Mouse (Mus musculus) midbrain, embryonic 10.5 days (tissue): Measurements from ENCODE around the gene Col9a1. TPM values are rescaled to one million over a fixed set of nuclear protein-coding genes. Genes with fewer than 3 reads are reported as not detected.

Experiments
- DNase-seq: peaks from one replicate; pipeline ENCODE4 v3.0.0-alpha.2; 2017; ENCODE audit warnings: low spot score
- H3K27ac ChIP-seq: fragments of 300-500 bp; sonication (generic); replicated peaks from 2 replicates; pipeline ENCODE4 v1.5.1; 2016; ENCODE audit warnings: mild to moderate bottlenecking
- H3K27me3 ChIP-seq: fragments of 300-500 bp; sonication (generic); 2 replicates; pipeline ENCODE4 v1.6.1; 2016; ENCODE audit warnings: low read depth, mild to moderate bottlenecking; ENCODE audit not compliant: poor library complexity, severe bottlenecking
- H3K36me3 ChIP-seq: fragments of 300-500 bp; sonication (generic); 2 replicates; pipeline ENCODE4 v1.6.1; 2016; ENCODE audit warnings: mild to moderate bottlenecking, moderate library complexity
- H3K4me1 ChIP-seq: fragments of 300-500 bp; sonication (generic); 2 replicates; pipeline ENCODE4 v1.6.1; 2016
- H3K4me3 ChIP-seq: fragments of 300-500 bp; sonication (generic); 2 replicates; pipeline ENCODE4 v1.5.1; 2016; ENCODE audit warnings: mild to moderate bottlenecking, moderate library complexity
- H3K9me3 ChIP-seq: fragments of 300-500 bp; sonication (generic); replicated peaks from 2 replicates; pipeline ENCODE4 v1.6.1; 2016; ENCODE audit warnings: mild to moderate bottlenecking
- WGBS: fragments of 180-500 bp; shearing (Covaris S2); methylation state at CpG from one replicate; pipeline ENCODE4 v1.1.7; 2016; 5-methylcytosine and 5-hydroxymethylcytosine counted together
- polyA plus RNA-seq: library from polyadenylated mRNA; unstranded; fragments of >200 nt; fragmentation: Nextera tagmentation; extraction: Ambion mirVana; gene quantifications from 2 replicates; pipeline ENCODE4 v1.2.1, GENCODE M21; 2016

The Col9a1 gene
- polyA plus RNA-seq, 1 experiment from 2014 or later, result 24.5 TPM

GRCm38 (mm10) chr1:24179856-24180255 is 2.4 kb downstream of the Col9a1 start:
- no peaks in the 10 kb centered on the region for H3K36me3 ChIP-seq
- 92% methylated on average over 2 of the region's 2 CpGs for WGBS
- H3K4me1 ChIP-seq, result no peaks in the 10 kb centered on the region
- no peaks in the 10 kb centered on the region for H3K27me3 ChIP-seq
- H3K27ac ChIP-seq, result no peak overlapping the region
- no peak for DNase-seq
- H3K4me3 ChIP-seq, result no peak overlapping the region
- H3K9me3 ChIP-seq, result no peaks in the 10 kb centered on the region

- Histone ChIP-seq H3K4me1 (no peaks in the 10 kb centered on the region), H3K9me3 (no peaks in the 10 kb centered on the region), H3K4me3 (no peak overlapping the region), H3K27me3 (no peaks in the 10 kb centered on the region), H3K36me3 (no peaks in the 10 kb centered on the region), H3K27ac (no peak overlapping the region)
- WGBS, result 90% methylated on average over 11 of the region's 11 CpGs
- DNase-seq, result no peak
Measured at GRCm38 (mm10) chr1:24184981-24185380, 7.6 kb downstream of the Col9a1 start.

DNA sequence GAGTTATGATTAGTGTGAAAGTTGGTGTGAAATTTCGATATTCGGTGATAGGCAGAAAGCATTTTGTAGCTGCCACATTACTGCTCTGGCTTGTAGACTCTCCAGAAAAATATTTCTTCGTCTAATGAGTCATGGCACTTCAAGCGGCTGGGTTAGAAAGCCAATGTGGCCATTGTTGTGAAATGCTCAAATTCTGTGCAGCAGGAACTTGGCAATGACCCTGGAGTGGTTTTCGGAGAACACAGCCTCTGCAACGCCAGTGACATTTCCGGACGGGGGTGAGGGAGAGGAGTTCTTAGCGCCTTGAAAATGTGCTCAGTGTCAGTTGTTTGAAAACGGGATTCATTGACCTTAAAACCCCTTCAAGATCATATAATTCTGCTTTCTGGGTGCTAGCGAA is 9.6 kb downstream of the Col9a1 start:
- Histone ChIP-seq H3K9me3 (no peaks in the 10 kb centered on the region), H3K4me3 (no peak overlapping the region), H3K36me3 (no peaks in the 10 kb centered on the region), H3K4me1 (no peaks in the 10 kb centered on the region), H3K27ac (no peak overlapping the region), H3K27me3 (no peaks in the 10 kb centered on the region)
- WGBS, result 89% methylated on average over 11 of the region's 11 CpGs
- no peak for DNase-seq

GRCm38 (mm10) chr1:24191668-24192067 is 14.3 kb downstream of the Col9a1 start:
- H3K27me3 ChIP-seq, result no peaks in the 10 kb centered on the region
- H3K4me3 ChIP-seq, result no peak overlapping the region
- peaks cover 14% of the 10 kb centered on the region for H3K4me1 ChIP-seq
- 94% methylated on average over 4 of the region's 4 CpGs for WGBS
- no peaks in the 10 kb centered on the region for H3K36me3 ChIP-seq
- no peaks in the 10 kb centered on the region for H3K9me3 ChIP-seq
- H3K27ac ChIP-seq, result no peak overlapping the region
- no peak for DNase-seq

GRCm38 (mm10) chr1:24194111-24194510 is 16.7 kb downstream of the Col9a1 start:
- no peaks in the 10 kb centered on the region for H3K36me3 ChIP-seq
- 70% methylated on average over 4 of the region's 4 CpGs for WGBS
- no peak overlapping the region for H3K27ac ChIP-seq
- H3K9me3 ChIP-seq, result no peaks in the 10 kb centered on the region
- H3K4me1 ChIP-seq, result peaks cover 14% of the 10 kb centered on the region
- no peak for DNase-seq
- no peaks in the 10 kb centered on the region for H3K27me3 ChIP-seq
- H3K4me3 ChIP-seq, result no peak overlapping the region

GRCm38 (mm10) chr1:24195070-24195840 is 17.8 kb downstream of the Col9a1 start:
- no peaks in the 10 kb centered on the region for H3K27me3 ChIP-seq
- no peaks in the 10 kb centered on the region for H3K9me3 ChIP-seq
- peaks cover 14% of the 10 kb centered on the region for H3K4me1 ChIP-seq
- peak; percentile 13 for DNase-seq
- H3K27ac ChIP-seq, result no peak overlapping the region
- H3K36me3 ChIP-seq, result no peaks in the 10 kb centered on the region
- WGBS, result 49% methylated on average over 12 of the region's 12 CpGs
- H3K4me3 ChIP-seq, result peak overlapping the region; percentile 28

DNA sequence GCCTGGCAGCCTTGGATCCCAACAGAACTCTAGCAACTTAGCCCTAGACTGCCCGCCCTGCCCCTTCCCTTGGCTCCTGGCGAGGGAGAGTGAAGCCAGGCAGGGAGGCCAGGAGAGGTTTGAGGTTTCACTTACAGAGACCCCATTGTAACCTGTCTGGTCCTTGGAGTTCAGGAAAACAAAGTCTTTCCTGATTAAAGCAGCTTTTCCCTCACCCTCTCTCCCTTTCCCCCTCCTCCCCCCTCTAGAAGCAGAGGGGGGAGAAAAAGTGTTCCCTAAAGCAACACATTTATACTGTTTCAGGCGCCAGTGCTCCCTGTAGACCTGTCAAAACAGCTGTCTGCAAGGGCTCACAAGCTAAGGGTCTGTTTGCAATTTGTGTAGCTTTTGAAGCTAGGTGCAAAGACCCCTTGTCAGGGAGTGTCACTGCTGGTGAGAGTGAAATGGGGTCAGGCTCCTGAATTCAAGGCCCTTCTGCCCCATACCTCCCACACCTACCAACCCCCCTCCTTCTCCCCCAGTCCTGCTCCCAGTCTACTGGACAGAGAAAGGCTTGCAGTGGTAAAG is 18.6 kb downstream of the Col9a1 start:
- DNase-seq, result peak; percentile 18
- no peaks in the 10 kb centered on the region for H3K27me3 ChIP-seq
- no peaks in the 10 kb centered on the region for H3K36me3 ChIP-seq
- peaks cover 14% of the 10 kb centered on the region for H3K4me1 ChIP-seq
- H3K4me3 ChIP-seq, result no peak overlapping the region
- H3K9me3 ChIP-seq, result no peaks in the 10 kb centered on the region
- no peak overlapping the region for H3K27ac ChIP-seq
- WGBS, result 40% methylated on average over 3 of the region's 3 CpGs

GRCm38 (mm10) chr1:24211621-24212385 is 34.4 kb downstream of the Col9a1 start:
- no peaks in the 10 kb centered on the region for H3K27me3 ChIP-seq
- DNase-seq, result no peak
- WGBS, result 81% methylated on average over 9 of the region's 9 CpGs

GRCm38 (mm10) chr1:24219041-24219440 is 41.6 kb downstream of the Col9a1 start:
- no peak overlapping the region for H3K27ac ChIP-seq
- no peaks in the 10 kb centered on the region for H3K27me3 ChIP-seq
- H3K36me3 ChIP-seq, result no peaks in the 10 kb centered on the region
- H3K4me3 ChIP-seq, result no peak overlapping the region
- H3K4me1 ChIP-seq, result peaks cover 6% of the 10 kb centered on the region; the same call in 1 of the 2 replicates
- DNase-seq, result no peak
- H3K9me3 ChIP-seq, result no peaks in the 10 kb centered on the region
- WGBS, result 59% methylated on average over 6 of the region's 6 CpGs

More at GRCm38 (mm10) chr1:24211621-24212385, 34.4 kb downstream of the Col9a1 start:
- Histone ChIP-seq H3K27ac (no peak overlapping the region), H3K4me1 (no peaks in the 10 kb centered on the region), H3K9me3 (no peaks in the 10 kb centered on the region; the same call in 1 of the 2 replicates), H3K36me3 (no peaks in the 10 kb centered on the region), H3K4me3 (no peak overlapping the region)

DNA sequence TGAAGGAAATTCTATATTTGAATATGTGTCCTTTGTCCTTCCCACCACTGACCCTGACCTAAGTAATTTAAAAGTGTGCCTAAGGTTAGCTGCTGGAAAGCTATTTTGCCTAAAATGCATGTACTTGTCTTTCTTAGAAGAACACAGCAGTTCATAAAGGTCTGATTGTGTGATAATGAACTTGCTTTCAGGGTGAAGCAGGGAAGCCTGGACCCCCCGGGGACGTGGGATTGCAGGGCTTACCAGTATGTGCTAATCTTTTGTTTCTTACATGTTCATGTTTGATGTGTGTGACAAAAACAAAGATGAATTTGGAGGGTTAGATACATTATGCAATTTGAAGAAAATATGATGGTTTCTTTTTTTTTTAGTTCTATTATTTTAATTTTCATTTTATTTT is 44.8 kb downstream of the Col9a1 start:
- Histone ChIP-seq H3K27ac (no peak overlapping the region), H3K4me1 (peaks cover 6% of the 10 kb centered on the region; the same call in 1 of the 2 replicates), H3K36me3 (no peaks in the 10 kb centered on the region), H3K27me3 (no peaks in the 10 kb centered on the region), H3K9me3 (no peaks in the 10 kb centered on the region), H3K4me3 (no peak overlapping the region)
- 88% methylated on average over 2 of the region's 2 CpGs for WGBS
- no peak for DNase-seq

- 79% methylated on average over 8 of the region's 8 CpGs for WGBS
- H3K4me1 ChIP-seq, result peaks cover 6% of the 10 kb centered on the region; the same call in 1 of the 2 replicates
- H3K36me3 ChIP-seq, result no peaks in the 10 kb centered on the region
- no peaks in the 10 kb centered on the region for H3K9me3 ChIP-seq
- no peaks in the 10 kb centered on the region for H3K27me3 ChIP-seq
- H3K27ac ChIP-seq, result no peak overlapping the region
- no peak for DNase-seq
- no peak overlapping the region for H3K4me3 ChIP-seq
Measured at GRCm38 (mm10) chr1:24222981-24223612, 45.7 kb downstream of the Col9a1 start.

GRCm38 (mm10) chr1:24225825-24226526 is 48.6 kb downstream of the Col9a1 start:
- Histone ChIP-seq H3K9me3 (no peaks in the 10 kb centered on the region), H3K27ac (no peak overlapping the region), H3K27me3 (no peaks in the 10 kb centered on the region), H3K4me3 (no peak overlapping the region), H3K36me3 (no peaks in the 10 kb centered on the region), H3K4me1 (peaks cover 7% of the 10 kb centered on the region)
- DNase-seq, result no peak
- 86% methylated on average over 4 of the region's 4 CpGs for WGBS
